In the genomic region with DNA sequence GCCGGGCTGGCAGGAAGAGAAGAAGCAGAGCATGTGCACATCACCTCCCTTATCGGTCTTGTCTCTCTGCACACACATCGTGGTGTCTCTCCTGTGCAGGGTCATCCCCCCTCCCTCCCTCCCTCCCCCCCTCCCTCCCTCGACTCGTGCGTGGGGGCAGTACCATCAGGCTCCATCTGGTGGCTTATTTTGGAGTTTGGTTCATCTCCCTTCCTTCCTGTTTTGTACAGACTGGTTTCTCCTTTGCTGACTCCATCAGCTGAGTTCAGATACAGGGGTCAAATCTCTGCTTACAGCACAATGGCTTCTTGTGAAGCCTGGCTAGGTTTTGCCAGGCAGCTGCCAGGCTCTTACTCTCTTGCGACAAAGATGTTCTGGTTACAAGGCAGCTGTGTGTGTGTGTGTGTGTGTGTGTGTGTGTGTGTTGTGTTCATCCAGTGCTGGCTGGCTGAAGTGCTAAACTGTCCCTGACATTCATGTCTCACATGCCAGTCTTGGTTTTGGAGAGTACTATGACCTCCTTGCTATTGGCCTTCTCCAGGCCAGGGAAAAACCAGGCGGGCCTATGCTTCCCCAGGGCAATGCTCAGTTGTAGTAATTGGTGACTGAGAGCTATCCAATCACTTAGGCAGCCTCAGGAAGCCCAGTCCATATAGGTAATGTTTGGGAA, we compare ENCODE assay signal across 8 mouse cellular contexts. TPM values are rescaled to one million over a fixed set of nuclear protein-coding genes. Genes with fewer than 3 reads are reported as not detected.
A peak's percentile ranks its signal among the peaks of the same experiment; 100 is the strongest.
DNase-seq lines count a peak whose midpoint lies in the region; ATAC-seq lines count a peak whose summit lies in the region.
"Had no signal": no experiment of that assay in that cellular context is flagged by ENCODE, and none has a peak within 500 bp of the region (broad histone marks: within the 10 kb centered on the region; RNA-seq: fewer than 3 reads in every experiment).

No protein-coding gene starts in this region.

- H3K4me3 ChIP-seq in liver, embryonic 15.5 days (replicated peaks) = no peak overlapping the region
- no peak overlapping the region for H3K4me3 ChIP-seq in forebrain, embryonic 16.5 days (replicated peaks; ENCODE audit: low read length)

- H3K36me3 ChIP-seq in liver, embryonic 15.5 days (replicated peaks) = no peaks in the 10 kb centered on the region
- no peaks in the 10 kb centered on the region for H3K36me3 ChIP-seq in forebrain, embryonic 16.5 days (ENCODE audit: control insufficient read depth, insufficient read depth)

- H3K27me3 ChIP-seq in liver, embryonic 15.5 days = peaks cover 3% of the 10 kb centered on the region; the same call in 1 of the 2 replicates
- no peaks in the 10 kb centered on the region for H3K27me3 ChIP-seq in forebrain, embryonic 16.5 days (replicated peaks; ENCODE audit: control insufficient read depth, insufficient read depth, low read length)

- WGBS in liver, embryonic 15.5 days (ENCODE audit: insufficient replicate concordance) = 17% methylated on average over 8 of the region's 8 CpGs
- 44% methylated on average over 8 of the region's 8 CpGs for WGBS in forebrain, embryonic 16.5 days

- 0 out of 2 replicates have a peak, but pooled peaks have one; percentile 12 for ATAC-seq in liver, embryonic 15.5 days (ENCODE audit: insufficient read depth)
- no peak for ATAC-seq in forebrain, embryonic 16.5 days

- no peak overlapping the region for H3K27ac ChIP-seq in liver, embryonic 15.5 days (replicated peaks)
- H3K27ac ChIP-seq in forebrain, embryonic 16.5 days (ENCODE audit: low read length) = no peak overlapping the region

- peak; percentile 37 for DNase-seq in layer of hippocampus, adult 11-12 months (ENCODE audit: low spot score)
- no peak for DNase-seq in layer of hippocampus, adult 9-10 months (ENCODE audit: low spot score)
- peak; percentile 14 for DNase-seq in ES-CJ7 (ENCODE audit: low read depth, low spot score)
- peak; percentile 43 for DNase-seq in adrenal gland, adult 8-10 months
- DNase-seq in cerebellum, postnatal 4 days (ENCODE audit: low spot score in 2 of 2) = no peak
- DNase-seq: spleen, adult 18-20 months had no signal

- H3K4me1 ChIP-seq in liver, embryonic 15.5 days (replicated peaks) = peaks cover 18% of the 10 kb centered on the region
- H3K4me1 ChIP-seq in forebrain, embryonic 16.5 days (replicated peaks; ENCODE audit: control insufficient read depth, insufficient read depth, low read length) = peaks cover 3% of the 10 kb centered on the region

- H3K4me2 ChIP-seq in liver, embryonic 15.5 days = peak overlapping the region; percentile 26; the same call in 1 of the 2 replicates
- H3K4me2 ChIP-seq in forebrain, embryonic 16.5 days (ENCODE audit: low read length) = no peak overlapping the region

- no peak overlapping the region for H3K9ac ChIP-seq in liver, embryonic 15.5 days
- no peak overlapping the region for H3K9ac ChIP-seq in forebrain, embryonic 16.5 days (replicated peaks; ENCODE audit: low read depth, low read length)

- H3K9me3 ChIP-seq in liver, embryonic 15.5 days (replicated peaks) = no peaks in the 10 kb centered on the region
- no peaks in the 10 kb centered on the region for H3K9me3 ChIP-seq in forebrain, embryonic 16.5 days (ENCODE audit: control insufficient read depth, low read length)

RNA-seq across cellular contexts. Expression of a gene that starts 4.7 kb away (rescaled TPM):
- 10 to 100 TPM in 1 of 4 experiments, 1 to 10 TPM in 2, under 1 TPM in 1; 0.41 to 10.9 (median 4.6) TPM for total RNA-seq in adrenal gland, adult 8-10 months (2022)
- 0.31 and 0.38 TPM in 2 replicates for polyA plus RNA-seq in liver, embryonic 15.5 days (2015; fragmentation: Nextera tagmentation; extraction: Ambion mirVana)
- 0.13 and 0.21 TPM in 2 replicates for polyA plus RNA-seq in forebrain, embryonic 16.5 days (2015; fragmentation: Nextera tagmentation; extraction: Ambion mirVana)

Comparison
In these comparisons a context has a peak if more than half of its experiments do, and no peak if none do; other contexts are left out.
1. DNase-seq: peak in layer of hippocampus, adult 11-12 months (single experiment), ES-CJ7 (single experiment) and adrenal gland, adult 8-10 months (single experiment); none in layer of hippocampus, adult 9-10 months (single experiment) and cerebellum, postnatal 4 days (0 of 2).